In genomic region chr13:107325707-107326495, GRCm38 (mm10) we compare ENCODE assay signal across 9 mouse cellular contexts.
A peak's percentile ranks its signal among the peaks of the same experiment; 100 is the strongest.
DNase-seq lines count a peak whose midpoint lies in the region; ATAC-seq and TF ChIP-seq lines count a peak whose summit lies in the region.
"Had no signal": no experiment of that assay in that cellular context is flagged by ENCODE, and none has a peak within 500 bp of the region (broad histone marks: within the 10 kb centered on the region; RNA-seq: fewer than 3 reads in every experiment).

No protein-coding gene starts in this region.

- ATAC-seq in liver, embryonic 11.5 days (replicated peaks; ENCODE audit: low FRiP score), result no peak
- ATAC-seq in neural tube, embryonic 14.5 days (ENCODE audit: low read depth), result peak; percentile 58; the same call in 1 of the 2 replicates

- H3K79me2 ChIP-seq in liver, adult 2 months (ENCODE audit: control insufficient read depth, insufficient read depth, low read length), result no peaks in the 10 kb centered on the region

- DNase-seq in liver, adult 2 months (ENCODE audit: extremely low read depth, low read depth, low spot score), result peak; percentile 17
- no peak for DNase-seq in liver, embryonic 11.5 days (ENCODE audit: low spot score)
- DNase-seq in adrenal gland, postnatal 10 days, result peak; percentile 80
- DNase-seq in embryonic facial prominence, embryonic 10.5 days (ENCODE audit: low spot score), result peak; percentile 65
- DNase-seq in heart, postnatal 36 days, result peak; percentile 44 to 63
- DNase-seq in left cerebral cortex, adult 2 months (ENCODE audit: extremely low spot score in 1 of 2, low spot score in 2 of 2), result peak; percentile 64 to 76
- DNase-seq in urinary bladder, adult 2 months (ENCODE audit: low spot score), result peak; percentile 32

- H3K36me3 ChIP-seq in liver, adult 2 months (ENCODE audit: control insufficient read depth, insufficient read depth, low read length), result no peaks in the 10 kb centered on the region
- H3K36me3 ChIP-seq in liver, embryonic 11.5 days (ENCODE audit: control insufficient read depth, insufficient read depth, low read length), result no peaks in the 10 kb centered on the region
- no peaks in the 10 kb centered on the region for H3K36me3 ChIP-seq in embryonic facial prominence, embryonic 10.5 days (replicated peaks)
- no peaks in the 10 kb centered on the region for H3K36me3 ChIP-seq in neural tube, embryonic 14.5 days (ENCODE audit: control insufficient read depth, insufficient read depth, low read length)

- no peaks in the 10 kb centered on the region for H3K4me1 ChIP-seq in liver, adult 2 months (ENCODE audit: control insufficient read depth, insufficient read depth, low read length)
- no peaks in the 10 kb centered on the region for H3K4me1 ChIP-seq in liver, embryonic 11.5 days (replicated peaks; ENCODE audit: control insufficient read depth, insufficient read depth, low read length)
- H3K4me1 ChIP-seq in embryonic facial prominence, embryonic 10.5 days, result no peaks in the 10 kb centered on the region
- no peaks in the 10 kb centered on the region for H3K4me1 ChIP-seq in neural tube, embryonic 14.5 days (ENCODE audit: control insufficient read depth, insufficient read depth, low read length)

- H3K27ac ChIP-seq in liver, adult 2 months (replicated peaks; ENCODE audit: insufficient read depth, low read depth, low read length), result no peak overlapping the region
- no peak overlapping the region for H3K27ac ChIP-seq in liver, embryonic 11.5 days (ENCODE audit: low read depth, low read length)
- no peak overlapping the region for H3K27ac ChIP-seq in embryonic facial prominence, embryonic 10.5 days (replicated peaks)
- no peak overlapping the region for H3K27ac ChIP-seq in left cerebral cortex, adult 2 months
- H3K27ac ChIP-seq in neural tube, embryonic 14.5 days (ENCODE audit: low read depth, low read length), result no peak overlapping the region

- TF ChIP-seq POLR2A in liver, adult 2 months (IDR thresholded peaks at IDR 0.05; ENCODE audit: extremely low read depth, insufficient read depth, low read length), result no peak

- H3K4me2 ChIP-seq in liver, embryonic 11.5 days, result no peak overlapping the region
- no peak overlapping the region for H3K4me2 ChIP-seq in neural tube, embryonic 14.5 days (ENCODE audit: low read depth, low read length)

- H3K9me3 ChIP-seq in liver, embryonic 11.5 days (ENCODE audit: control insufficient read depth, low read length), result no peaks in the 10 kb centered on the region
- H3K9me3 ChIP-seq in embryonic facial prominence, embryonic 10.5 days, result no peaks in the 10 kb centered on the region
- H3K9me3 ChIP-seq in neural tube, embryonic 14.5 days (ENCODE audit: control insufficient read depth, low read length), result no peaks in the 10 kb centered on the region

- TF ChIP-seq CTCF in liver, adult 2 months (IDR thresholded peaks at IDR 0.05; ENCODE audit: low read depth, low read length), result peak; percentile 78
- peak; percentile 96 for TF ChIP-seq CTCF in left cerebral cortex, adult 2 months (IDR thresholded peaks at IDR 0.05)

- intact Hi-C loops in heart, postnatal 36 days (cut with DNase I), result loop anchor here (1.0 to 10.0 kb wide), 4 partner anchors 599 to 999 kb away; partner anchors contain the start of gene Smim15
- intact Hi-C loops in left cerebral cortex, adult 2 months (cut with DNase I), result loop anchor here (1.0 to 10.0 kb wide), 4 partner anchors 214 to 999 kb away; no protein-coding TSS in a partner anchor

- H3K27me3 ChIP-seq in liver, adult 2 months (ENCODE audit: control insufficient read depth, insufficient read depth, low read length), result no peaks in the 10 kb centered on the region
- H3K27me3 ChIP-seq in liver, embryonic 11.5 days (replicated peaks; ENCODE audit: control insufficient read depth, insufficient read depth, low read length), result no peaks in the 10 kb centered on the region
- H3K27me3 ChIP-seq in embryonic facial prominence, embryonic 10.5 days (replicated peaks; ENCODE audit: low read depth, poor library complexity, severe bottlenecking), result no peaks in the 10 kb centered on the region
- no peaks in the 10 kb centered on the region for H3K27me3 ChIP-seq in neural tube, embryonic 14.5 days (ENCODE audit: control insufficient read depth, insufficient read depth, low read length)

- 51% methylated on average over 3 of the region's 3 CpGs for WGBS in liver, adult 2 months
- 46% methylated on average over 3 of the region's 3 CpGs for whole genome bisulfite sequencing in liver, embryonic 11.5 days
- 61% methylated on average over 3 of the region's 3 CpGs for WGBS in embryonic facial prominence, embryonic 10.5 days
- WGBS in neural tube, embryonic 14.5 days, result 72% methylated on average over 3 of the region's 3 CpGs

- no peak overlapping the region for H3K9ac ChIP-seq in liver, adult 2 months (ENCODE audit: low read depth, low read length)
- H3K9ac ChIP-seq in liver, embryonic 11.5 days (ENCODE audit: low read depth, low read length), result no peak overlapping the region
- no peak overlapping the region for H3K9ac ChIP-seq in neural tube, embryonic 14.5 days (replicated peaks; ENCODE audit: low read depth, low read length)

- no peak overlapping the region for H3K4me3 ChIP-seq in liver, adult 2 months (ENCODE audit: insufficient read depth, low read depth, low read length)
- H3K4me3 ChIP-seq in liver, embryonic 11.5 days (ENCODE audit: low read depth, low read length), result no peak overlapping the region
- no peak overlapping the region for H3K4me3 ChIP-seq in embryonic facial prominence, embryonic 10.5 days
- H3K4me3 ChIP-seq in left cerebral cortex, adult 2 months, result no peak overlapping the region
- no peak overlapping the region for H3K4me3 ChIP-seq in neural tube, embryonic 14.5 days (ENCODE audit: low read depth, low read length)
- H3K4me3 ChIP-seq: myocyte had no signal
